Mouse (Mus musculus) heart, adult 9 months (tissue): Measurements from ENCODE around the gene Smarcb1.

Experiments used
- DNase-seq, 2 experiments: peaks; one replicate each; pipeline ENCODE4 v3.0.0; 2022; ENCODE audit warnings: low spot score in 2 of 2

Smarcb1 gene

GRCm38 (mm10) chr10:75921026-75921725, at the start of gene Smarcb1:
TSS of gene Smarcb1 (minus strand) at chr10:75921617.
- DNase-seq: peak; percentile 96 to 97

GRCm38 (mm10) chr10:75954381-75954811, 33.0 kb upstream of the Smarcb1 start, which contains the start of gene Gm5134:
TSS of gene Gm5134 (plus strand) at chr10:75954514.
- DNase-seq: no peak

- peak in 1 of 2 experiments; percentile 64 for DNase-seq
Observed at GRCm38 (mm10) chr10:75951424-75952050, 30.1 kb upstream of the Smarcb1 start.

- DNase-seq: no peak
Observed at GRCm38 (mm10) chr10:75950791-75951210, 29.4 kb upstream of the Smarcb1 start.

GRCm38 (mm10) chr10:75949053-75950045, 27.9 kb upstream of the Smarcb1 start:
- no peak for DNase-seq

GRCm38 (mm10) chr10:75948079-75948478, 26.7 kb upstream of the Smarcb1 start:
- DNase-seq: no peak

- no peak for DNase-seq
Observed at GRCm38 (mm10) chr10:75945896-75946295, 24.5 kb upstream of the Smarcb1 start.

DNA sequence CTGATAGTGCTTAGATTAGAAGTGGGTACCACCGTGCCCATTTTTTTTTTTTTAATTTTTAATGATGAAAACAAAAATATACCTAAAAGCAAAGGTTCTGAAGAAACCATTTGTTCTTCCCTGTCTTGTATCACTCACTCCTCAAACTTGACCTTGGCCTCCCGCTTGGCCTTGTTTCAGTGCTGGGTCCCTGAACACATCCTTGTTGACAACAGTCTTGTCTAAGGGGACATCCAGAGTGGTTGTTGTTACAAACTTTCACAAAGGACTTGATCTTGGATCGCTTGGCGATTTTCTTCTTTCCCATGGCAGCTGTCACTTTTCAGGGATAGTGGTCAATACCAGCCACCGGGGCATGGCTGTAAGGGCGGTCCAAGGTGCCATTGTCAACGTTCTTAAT, 23.8 kb upstream of the Smarcb1 start:
- DNase-seq: no peak

DNA sequence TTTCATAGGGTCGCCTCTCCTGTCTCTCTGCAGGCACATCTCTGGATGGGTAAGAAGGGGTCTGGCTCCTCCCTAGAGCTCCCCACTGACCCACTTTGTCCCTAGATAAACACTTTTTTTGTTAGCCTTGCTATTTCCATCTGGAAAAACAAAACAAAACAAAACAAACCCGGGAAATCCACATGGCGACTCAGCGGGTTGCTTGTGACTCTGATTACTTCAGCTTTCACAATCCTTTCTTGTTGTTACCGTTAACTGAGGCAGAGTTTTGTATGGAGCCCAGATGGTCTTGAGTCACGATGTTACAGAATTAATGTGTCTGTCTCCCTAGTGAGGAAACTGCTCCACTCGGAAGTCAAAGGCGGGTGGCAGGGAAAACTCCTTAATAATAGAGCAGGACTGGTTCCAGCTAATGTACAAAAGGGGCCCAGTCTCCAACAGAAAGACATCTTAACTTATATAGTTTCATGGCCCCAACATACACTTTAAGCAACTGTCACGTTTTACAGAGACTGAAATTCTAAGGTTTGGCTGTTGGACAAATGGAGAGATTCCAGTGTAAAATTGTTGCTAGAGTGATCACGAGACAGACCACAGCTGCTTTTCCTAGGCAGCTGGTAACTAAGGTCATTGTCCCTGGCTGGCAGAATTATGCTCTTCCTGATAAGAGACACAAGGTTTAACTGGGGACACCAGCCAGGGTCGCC, 22.8 kb upstream of the Smarcb1 start:
- peak in 1 of 2 experiments; percentile 59 for DNase-seq

- no peak for DNase-seq
Observed at GRCm38 (mm10) chr10:75942736-75943477, 21.5 kb upstream of the Smarcb1 start, which contains the start of gene Vpreb3. TSS of gene Vpreb3 (plus strand) at chr10:75943057.

- DNase-seq: no peak
Observed at GRCm38 (mm10) chr10:75941042-75941824, 19.8 kb upstream of the Smarcb1 start.

DNA sequence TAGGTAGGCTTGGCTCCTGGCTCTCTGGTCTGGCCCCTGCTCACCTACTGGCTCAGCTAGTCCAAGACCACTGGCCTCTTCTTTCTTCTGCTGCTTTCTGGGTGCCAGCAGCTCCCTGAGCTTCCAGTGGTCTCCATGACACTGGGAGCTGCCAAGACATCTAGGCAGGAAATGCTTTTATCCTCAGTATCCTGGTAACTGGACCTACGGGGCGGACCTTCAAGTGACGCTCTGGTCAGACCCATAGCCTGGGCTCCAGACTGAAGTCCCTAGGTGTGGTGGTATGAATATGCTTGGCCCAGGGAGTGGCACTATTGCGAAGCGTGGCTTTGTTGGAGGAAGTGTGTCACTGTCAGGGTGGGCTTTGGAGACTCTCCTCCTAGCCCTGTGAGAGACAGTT, 19.1 kb upstream of the Smarcb1 start, which contains the start of gene Gm867:
Gene Gm867, minus strand, starts transcription at position 153 of the 400 bp plus-strand sequence.
- DNase-seq: no peak

- DNase-seq: no peak
Observed at GRCm38 (mm10) chr10:75939481-75940234, 18.2 kb upstream of the Smarcb1 start.

DNA sequence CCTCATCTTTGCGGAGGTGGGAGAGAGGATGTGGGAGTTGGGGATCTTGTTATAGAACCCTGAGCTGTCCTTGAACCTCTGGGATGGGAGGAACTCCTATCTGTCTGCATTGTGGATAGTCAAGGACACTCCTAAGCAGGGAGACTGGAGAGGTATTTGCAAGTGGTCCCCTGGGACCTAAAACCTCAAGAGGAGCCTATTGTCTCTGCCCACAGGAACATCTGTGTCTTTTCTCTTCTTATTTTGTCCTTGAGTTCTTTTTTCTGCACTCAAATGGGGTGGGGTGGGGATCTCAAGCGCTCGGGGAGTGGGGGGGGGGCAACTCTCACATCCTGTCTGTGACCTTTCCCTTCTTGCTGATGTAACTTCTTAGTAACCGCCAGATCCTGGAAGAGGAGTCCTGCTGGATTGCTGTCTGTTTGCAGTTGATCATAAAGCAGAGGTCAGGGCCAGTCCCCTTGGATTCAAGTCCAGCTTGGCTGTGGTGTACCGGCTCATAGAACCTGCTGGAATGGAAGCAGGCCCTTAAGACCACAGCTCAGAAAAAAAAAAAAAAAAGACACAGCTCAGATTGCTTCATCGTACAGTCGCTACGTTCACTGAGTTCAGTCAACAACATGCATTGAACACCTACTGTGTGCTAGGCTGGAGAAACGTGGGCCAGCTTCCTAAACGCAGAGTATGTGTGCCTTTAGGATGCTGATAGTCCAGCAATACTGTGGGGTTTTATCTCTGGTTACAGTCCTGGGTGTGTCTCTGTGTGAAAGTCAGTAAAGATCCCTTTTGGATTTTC, 16.6 kb upstream of the Smarcb1 start:
- DNase-seq: no peak

GRCm38 (mm10) chr10:75936909-75937667, 15.7 kb upstream of the Smarcb1 start:
- no peak for DNase-seq

DNA sequence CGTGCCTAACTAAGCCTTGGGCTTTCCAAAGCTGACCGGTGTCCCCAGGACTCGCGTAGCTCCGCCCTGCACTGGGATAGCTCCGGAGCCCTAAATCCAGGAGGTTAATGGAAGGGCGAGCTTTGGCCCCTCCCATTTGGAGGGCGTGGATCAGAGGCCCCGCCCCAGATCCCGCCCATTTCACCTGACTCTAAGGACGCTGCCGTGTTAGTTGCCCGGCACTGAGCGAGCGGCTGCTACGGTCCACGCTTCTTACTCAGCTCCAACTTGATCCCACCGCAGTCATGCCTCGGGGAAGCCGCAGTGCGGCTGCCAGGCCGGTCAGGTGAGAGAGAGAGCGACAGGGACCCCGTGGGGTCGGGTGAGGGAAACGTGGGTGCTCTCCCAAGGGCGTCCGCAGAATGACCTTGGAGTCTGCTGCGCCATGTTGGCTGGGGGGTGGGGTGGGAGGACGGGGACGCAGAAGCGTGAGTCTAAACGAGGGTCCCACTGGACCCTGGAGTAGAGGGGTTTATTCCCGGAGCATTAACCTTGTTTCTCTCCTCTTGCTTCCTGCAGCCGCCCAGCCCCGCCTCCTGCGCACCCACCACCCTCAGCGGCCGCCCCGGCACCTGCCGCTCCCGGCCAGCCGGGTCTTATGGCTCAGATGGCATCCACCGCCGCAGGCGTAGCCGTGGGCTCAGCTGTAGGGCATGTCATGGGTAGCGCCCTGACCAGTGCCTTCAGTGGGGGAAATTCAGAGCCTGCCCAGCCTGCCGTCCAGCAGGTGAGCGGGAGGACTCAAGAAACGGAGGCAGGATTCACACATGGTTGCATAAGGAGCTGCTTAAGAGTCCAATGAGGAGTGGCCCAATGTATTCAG, 14.5 kb upstream of the Smarcb1 start, which contains the start of gene Mmp11:
Gene Mmp11, minus strand, starts transcription at position 817 of the 862 bp plus-strand sequence.
- DNase-seq: peak; percentile 58 to 75
